Mouse (Mus musculus) cerebellum, postnatal 4 days (tissue): Measurements from ENCODE around the gene Sik1.

Experiments
- DNase-seq, 2 experiments: peaks; one replicate each; pipeline ENCODE4 v3.0.0; 2022; ENCODE audit warnings: low spot score in 2 of 2, mixed read lengths in 1 of 2

Gene Sik1

DNA sequence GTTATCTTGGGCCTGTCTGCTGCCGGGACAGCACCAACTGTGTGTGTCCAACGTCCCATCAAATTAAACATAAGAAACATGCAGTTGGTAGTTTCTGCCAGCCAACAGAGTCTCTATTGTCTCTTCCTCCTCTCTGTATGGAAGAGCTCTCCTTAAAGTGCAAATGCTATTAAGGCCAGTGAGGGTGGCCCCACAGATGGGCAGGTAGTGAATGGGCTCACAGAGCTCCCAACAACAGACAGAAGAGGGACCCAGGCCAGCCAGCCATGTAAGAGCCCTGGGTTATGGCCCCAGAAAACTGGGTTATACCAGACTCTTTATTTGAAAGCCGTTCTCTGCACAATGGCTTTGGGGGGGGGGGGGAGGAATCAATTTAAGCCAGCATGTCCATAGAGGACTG lies 21.2 kb upstream of the Sik1 start:
- DNase-seq: no peak

DNA sequence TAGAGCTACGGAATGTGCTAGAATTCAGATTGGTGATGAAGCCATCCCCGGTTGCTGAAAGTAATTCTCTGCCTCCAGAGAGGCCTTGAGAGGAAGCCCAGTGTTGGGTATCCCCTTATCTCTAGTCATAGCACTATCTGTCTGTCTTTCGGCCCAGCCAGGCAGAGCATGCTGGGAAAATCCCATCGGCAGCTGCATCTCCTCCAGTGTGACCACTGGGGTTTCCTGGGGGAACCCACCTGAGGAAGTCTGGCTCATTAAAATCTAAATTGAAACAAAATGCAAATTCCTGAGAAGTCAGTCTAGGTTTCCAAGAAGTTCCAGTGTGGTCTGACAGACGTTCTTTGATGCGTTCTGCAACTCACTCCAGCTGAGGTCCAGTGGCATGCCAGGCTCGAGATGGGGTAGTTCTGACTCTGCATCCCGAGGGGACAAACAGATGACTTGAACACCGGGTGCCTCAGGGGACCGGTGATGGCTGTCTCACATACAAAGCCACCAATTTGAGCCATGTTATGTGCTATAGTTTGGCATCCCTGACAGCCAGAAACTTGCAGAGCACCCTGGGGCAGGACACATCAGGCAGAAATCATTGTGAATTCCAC lies 19.8 kb upstream of the Sik1 start:
- DNase-seq: peak in 1 of 2 experiments; percentile 14

DNA sequence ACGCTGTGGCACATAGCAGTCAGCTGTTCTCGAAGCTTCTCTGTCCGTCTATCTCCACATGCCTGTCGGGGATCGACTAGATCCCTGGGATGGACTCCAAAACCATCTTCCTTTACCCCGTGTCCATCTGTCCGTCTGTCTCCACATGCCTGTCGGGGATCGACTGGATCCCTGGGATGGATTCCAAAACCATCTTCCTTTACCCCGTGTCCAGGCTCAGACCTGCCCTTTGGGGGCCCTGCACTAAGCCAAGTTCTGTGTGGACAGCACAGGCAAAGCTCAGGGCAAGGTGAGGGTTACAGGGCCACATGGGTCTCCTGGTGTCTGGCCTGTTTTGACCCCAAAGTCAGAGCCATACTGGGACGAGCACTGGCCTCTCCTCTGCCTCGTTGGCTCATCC lies 19.1 kb upstream of the Sik1 start:
- DNase-seq: peak in 1 of 2 experiments; percentile 18

DNA sequence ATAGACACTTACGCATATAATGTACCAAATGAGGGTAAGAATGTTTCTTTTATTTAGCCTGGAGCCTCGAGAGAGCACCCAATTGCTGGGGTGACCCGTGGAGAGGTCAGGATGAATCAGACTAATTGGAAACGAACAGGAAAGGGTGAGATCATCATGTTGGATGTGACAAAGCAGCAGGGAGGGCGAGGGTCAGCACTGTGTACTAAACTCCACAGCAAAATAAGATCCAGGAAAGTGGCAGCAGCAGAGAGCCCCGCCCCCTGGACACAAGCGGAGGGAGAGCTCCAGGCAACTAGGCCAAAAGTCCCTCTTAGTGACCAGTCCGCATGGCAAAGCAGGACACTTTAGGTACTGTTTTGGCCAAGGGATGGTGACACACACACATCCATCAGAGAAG lies 18.4 kb upstream of the Sik1 start:
- DNase-seq: peak in 1 of 2 experiments; percentile 18

DNA sequence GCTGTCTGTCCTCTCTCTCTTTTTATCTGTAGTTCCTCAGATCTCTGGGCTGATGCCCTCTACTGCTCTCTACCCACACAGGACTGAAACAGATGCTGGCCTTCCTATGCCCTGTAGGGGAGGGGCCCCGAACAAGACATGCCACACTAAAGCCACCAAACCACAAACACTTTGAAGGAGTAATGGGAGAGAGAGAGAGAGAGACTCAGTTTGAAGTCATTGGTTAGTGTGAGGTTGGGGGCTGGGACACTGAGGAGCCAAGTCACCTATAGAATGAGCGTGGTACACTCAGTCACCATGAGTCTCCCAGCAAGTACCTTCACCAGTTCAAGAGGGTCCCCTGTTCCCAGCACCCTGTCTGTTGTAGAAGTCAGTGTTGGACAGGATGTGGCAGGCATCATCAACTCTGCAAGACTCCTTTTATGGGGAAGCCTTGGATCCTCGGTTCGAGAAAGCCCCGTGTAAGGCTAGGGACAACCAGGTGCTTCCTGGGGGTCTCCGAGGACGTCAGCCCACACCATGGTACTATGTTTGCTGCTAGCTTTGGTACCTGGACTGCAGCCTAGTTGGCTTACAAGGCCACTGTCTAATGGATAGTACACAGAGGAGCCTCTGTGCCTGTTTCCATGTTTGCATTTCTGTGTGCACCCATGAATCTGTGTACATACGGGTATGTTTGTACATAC lies 17.7 kb upstream of the Sik1 start:
- peak in 1 of 2 experiments; percentile 8 for DNase-seq

DNA sequence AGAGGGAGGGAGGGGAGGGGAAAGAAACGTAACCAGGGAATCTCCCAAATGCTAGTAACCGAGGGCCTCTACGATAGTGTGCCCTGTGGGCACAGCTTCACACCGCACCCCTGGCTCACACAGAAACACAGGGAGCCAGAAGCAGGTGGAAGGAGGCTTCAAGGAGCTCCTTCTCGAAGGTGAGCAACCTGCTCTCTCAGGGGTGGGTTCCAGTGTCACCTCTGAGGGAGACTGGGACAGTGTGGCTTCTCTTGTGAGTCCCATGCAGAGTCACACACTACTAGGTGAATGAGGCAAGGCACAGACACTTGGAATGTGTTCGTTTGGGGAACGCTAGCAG lies 17.2 kb upstream of the Sik1 start:
- peak in 1 of 2 experiments; percentile 11 for DNase-seq

DNA sequence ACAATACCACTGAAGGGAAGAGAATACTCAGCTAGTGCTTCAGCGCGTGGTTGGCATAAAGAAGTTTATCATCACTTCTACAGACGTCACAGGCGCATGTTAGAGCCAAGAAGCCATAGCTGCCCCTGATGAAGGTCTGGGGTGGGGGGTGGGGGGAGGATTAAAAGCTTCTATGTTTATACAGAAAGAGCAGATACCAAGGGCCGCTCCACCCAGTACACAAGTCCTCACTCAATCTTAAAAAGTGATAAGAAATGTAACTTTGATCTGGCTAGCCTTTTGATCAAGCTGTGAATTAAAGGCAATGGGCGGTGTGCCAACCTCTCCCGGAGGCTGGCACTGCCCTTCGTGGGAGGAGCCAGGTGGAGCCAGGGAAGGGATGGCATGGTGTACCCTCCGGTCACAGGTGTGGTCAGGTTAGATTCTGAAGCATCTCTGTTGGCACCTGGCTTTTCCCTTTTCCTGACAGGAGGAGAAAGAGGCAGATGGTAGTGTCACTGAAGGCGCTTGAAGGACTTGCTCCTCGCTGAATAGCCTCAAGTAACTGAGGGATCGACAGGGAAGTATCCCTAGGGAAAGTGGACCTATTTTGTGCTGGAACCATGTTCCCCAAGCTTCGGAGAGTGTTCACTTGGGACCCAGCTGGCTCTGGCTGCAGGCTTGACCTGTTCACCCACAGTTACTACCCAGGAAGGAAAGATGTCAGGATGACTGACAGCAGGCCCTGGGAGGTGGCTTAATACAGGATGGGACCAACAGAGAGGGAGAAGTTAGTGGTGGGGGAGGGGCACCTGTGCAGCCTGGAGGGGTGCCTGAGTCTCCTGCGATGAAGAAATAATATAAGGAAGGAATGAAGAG lies 16.6 kb upstream of the Sik1 start:
- peak in 1 of 2 experiments; percentile 13 for DNase-seq

DNA sequence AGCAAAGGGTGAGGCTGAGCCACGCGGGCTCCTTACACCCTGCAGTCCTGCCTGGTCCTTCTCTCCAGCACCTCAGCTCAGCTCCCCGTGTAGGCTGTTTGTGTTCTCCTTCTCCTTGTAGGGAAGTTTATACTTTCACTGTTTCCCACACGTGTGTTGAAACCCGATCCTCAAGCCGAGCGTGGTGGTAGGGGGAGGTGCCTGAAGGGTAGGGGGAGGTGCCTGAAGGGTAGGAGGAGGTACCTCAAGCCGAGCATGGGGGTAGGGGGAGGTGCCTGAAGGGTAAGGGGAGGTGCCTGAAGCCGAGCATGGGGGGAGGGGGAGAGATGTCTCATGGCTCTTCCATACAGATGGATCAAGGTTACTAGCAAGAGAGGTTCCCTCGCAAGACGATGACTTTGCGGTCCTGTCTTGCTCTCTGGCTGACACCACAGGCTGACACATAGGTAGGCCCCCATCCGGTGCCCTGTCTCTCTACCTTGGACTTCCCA lies 15.4 kb upstream of the Sik1 start:
- peak in 1 of 2 experiments; percentile 16 for DNase-seq

DNA sequence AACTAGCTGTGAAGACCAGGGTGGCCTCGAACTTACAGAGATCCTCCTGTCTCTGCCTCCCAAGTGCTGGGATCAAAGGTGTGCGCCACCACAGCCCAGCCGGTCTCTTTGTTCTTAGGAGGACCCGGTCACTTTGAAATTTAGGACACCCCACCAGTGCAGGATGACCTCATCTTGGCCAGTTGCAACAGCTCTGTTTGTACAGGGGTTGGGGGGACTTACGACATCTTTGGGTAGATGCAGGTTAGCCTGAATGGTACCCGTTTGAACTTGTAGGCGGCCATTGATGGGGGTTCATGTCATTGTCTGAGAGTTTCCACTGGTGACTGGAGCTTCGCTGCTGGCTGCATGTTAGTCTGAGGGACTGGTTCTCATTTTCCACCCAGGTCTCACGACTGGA lies 14.8 kb upstream of the Sik1 start:
- DNase-seq: peak in 1 of 2 experiments; percentile 18

DNA sequence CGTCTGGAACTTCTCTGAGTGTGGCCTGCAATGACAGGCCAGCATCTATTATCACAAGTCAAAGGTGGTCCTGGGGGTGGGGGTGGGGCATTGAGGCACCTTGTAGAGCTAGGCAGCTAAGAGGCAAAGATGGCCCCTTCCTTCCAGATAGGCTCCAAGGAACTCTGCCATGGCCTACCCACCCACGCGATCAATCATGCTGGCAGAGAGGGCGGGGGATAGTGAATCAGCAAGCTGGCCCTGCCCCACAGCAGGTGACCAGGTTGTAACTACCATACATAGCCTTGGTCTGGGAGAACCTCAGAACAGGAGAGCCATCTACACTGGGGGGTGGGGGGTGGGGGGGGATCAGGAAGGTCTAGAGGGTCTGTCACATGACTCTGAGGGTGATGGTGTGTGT lies 12.5 kb upstream of the Sik1 start:
- DNase-seq: peak in 1 of 2 experiments; percentile 17

DNA sequence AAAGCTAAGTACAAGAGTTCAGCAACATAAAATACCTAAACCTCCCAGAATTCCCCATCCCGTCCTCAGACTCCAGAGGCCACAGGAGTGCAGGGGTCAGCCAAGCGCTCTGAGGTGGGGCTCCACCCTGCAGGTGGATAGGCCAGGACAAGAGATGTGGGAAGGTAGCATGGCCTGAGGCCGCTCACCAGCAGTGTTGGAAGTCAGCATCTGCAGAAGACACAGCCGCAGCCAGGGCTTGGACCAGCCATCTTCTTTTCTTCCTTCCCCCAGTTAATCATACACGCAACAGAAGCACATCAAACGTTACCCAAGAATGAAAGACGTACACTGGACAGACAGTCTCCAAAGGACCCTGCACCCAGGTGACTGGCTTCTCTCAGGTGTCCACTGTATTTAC lies 11.5 kb upstream of the Sik1 start:
- peak in 1 of 2 experiments; percentile 14 for DNase-seq

DNA sequence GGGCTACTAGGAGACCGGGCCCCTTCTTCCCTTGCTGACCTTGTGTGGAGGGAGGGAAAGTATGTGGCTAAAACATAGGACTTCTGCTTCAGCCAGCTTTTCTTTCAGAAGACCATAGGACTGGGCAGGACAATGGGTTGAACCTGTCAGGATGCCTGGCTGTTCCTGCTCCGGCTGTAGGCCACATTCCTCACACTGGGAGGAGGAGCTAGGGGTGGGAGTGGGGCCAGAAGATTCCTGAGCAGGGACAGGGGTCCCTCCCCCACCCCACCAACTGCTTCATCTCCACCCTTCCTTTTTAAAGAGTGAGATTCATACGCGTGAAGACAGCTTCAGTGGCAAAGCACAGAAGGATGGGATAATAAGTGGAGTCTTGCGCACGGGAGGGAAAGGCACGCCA lies 10.0 kb upstream of the Sik1 start:
- DNase-seq: peak in 1 of 2 experiments; percentile 15

DNA sequence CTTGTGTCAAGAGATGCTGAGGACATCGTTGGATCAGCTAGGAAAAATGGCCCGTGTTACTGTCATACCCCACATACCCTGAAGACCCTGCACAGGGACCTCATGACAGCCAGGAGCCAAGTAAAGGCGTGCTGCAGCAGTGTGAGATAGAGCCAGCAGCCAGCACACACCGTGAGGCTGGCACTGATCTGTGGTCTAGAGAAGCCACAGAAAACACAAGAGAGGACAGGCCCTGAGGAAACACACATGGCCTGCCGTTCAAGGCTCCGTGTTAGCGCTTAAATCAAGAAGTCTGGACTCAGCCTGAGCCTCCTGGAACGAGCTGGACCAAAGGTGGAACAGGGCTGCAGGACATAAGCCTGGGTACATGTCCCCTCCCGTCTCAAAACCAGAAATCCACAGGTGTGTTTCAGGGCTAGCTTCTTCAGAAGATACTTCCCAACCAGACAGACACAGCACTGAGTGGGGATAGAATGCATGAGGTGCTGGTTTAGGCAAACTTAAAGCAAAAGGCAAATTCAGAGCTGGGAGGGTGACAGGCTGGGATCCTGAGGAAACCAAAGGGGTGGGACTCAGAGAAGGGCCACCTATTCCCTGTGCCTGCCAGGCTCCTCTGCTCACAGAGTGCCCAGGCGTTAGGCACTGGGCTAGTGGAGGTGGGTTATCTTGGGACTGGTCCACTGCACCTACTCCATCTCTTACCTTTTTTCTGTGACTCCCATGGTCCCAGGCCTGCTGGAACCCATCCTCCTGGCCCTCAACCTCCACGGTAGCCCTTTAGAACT lies 9.3 kb upstream of the Sik1 start:
- peak in 1 of 2 experiments; percentile 15 for DNase-seq

DNA sequence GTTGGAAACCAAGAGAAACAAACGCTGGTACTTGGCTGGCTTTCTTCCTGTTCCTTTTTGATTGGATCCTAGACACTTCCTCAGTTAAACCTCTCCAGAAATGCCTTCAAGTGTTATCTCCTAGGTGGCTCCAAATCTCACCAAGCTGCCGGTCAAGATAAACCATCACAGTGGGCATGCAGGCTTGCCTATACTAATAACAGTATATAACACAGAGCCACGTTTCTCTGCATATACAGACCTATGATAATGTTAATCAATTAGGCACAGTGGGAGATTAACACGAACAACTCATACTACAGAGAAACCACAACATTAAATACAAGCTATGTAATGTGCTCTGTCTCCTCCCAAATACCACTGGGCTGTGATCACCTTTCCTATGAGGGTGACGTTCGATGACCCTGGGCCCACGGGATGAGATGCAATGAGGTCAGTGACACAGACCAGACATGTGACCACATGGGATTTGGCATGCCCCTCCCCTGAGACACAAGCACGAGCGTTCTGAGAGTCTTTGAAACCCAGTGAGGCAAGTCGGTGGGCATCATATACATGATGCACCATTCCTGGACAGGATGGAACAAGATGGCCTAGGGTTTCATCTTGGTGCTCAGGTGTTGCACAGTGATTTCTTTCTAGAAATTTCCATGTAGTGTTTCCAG lies 7.7 kb upstream of the Sik1 start:
- DNase-seq: peak in 1 of 2 experiments; percentile 8

DNA sequence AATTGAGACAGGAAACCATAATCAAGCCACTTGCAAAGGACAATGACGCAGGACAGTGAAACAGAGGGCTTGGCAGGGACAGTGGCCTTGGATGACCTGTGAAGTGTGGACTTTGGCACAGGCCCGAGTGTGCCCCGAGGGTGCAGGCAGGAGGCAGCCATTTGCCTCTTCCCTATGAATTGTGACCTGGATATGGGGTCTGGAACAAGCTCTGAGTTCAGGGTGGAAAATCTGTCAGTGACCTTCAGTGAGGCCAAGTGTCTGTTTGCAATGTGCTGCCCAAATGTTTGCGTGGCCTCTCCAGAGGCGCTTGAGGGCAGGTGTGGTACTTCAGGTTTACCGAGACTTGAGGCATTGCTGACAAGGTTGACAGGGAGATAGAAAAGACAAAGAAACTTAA lies 6.5 kb upstream of the Sik1 start:
- no peak for DNase-seq

DNA sequence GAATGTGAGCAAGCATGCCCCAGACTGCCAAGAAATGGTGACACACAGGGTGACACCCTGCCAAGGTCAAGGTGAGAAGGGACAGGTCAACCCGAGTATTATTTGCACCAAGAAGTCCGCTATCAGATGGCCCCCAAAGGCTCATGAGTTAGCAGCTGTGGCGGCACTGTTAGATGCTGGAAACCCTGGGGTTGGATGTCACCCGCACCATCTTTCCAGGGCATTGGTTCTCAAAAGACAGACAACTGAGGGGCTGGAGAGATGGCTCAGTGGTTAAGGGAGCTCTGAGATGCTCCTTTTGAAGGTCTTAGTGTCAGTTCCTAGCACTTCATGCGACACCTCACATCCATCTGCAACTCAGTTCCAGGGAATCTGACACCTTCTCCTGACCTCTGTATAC lies 6.1 kb upstream of the Sik1 start:
- DNase-seq: peak in 1 of 2 experiments; percentile 13

DNA sequence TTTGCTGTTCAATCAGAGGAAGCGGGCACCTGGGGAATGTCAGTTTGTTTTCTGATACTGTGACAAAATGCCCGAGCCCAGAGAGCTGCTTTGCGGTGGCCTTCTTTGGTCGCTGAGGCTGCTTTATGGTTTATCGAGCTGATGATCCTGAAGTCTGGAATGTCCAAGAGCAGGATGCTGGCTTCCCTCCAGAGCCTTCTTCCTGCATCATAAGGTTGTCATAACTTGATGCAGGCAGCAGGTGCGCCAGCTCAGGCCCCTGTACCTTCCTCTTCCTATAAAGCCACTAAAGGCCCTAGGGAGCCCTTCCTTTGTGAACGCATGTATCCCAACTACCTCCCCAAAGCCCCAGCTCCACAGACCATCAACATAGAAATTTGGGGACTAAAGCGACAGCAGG lies 5.3 kb upstream of the Sik1 start:
- peak in 1 of 2 experiments; percentile 8 for DNase-seq

DNA sequence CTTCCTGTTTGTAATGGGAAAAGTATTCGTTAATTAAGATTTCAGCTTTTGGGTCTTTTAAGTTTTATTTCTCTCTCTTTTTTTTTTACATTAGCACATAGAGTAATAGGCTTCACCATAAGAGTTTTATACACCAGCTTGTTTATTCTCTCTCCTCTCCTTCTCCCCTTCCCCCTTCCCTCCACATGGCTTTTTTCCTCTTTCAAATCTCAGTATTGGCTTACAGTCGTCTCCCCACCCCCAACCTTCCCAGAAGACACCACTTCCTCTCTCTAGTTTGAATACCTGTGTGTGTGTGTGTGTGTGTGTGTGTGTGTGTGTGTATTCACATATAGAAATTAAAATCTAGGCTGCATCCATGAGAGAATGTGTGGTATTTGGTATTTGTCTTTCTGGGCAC lies 3.8 kb upstream of the Sik1 start:
- no peak for DNase-seq

DNA sequence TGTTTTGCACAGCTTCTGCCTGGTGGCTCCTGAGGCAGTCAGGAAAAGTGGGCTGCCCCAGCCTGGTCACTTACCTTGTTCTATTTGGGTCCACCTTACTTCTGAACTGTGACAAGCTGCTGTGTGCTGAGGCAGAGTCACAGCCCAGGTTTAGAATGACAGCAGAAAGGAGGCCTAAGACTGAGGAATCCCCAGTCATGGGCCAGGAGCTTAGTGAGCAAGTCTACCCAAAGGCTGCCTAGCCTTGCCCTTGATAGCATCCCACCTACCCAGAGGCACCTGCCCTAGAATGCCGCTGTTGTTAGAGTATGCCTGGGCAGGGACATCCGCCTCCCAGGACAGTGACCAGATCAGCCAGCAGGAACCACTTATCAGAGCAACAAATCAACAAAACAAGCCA lies 3.2 kb upstream of the Sik1 start:
- no peak for DNase-seq

DNA sequence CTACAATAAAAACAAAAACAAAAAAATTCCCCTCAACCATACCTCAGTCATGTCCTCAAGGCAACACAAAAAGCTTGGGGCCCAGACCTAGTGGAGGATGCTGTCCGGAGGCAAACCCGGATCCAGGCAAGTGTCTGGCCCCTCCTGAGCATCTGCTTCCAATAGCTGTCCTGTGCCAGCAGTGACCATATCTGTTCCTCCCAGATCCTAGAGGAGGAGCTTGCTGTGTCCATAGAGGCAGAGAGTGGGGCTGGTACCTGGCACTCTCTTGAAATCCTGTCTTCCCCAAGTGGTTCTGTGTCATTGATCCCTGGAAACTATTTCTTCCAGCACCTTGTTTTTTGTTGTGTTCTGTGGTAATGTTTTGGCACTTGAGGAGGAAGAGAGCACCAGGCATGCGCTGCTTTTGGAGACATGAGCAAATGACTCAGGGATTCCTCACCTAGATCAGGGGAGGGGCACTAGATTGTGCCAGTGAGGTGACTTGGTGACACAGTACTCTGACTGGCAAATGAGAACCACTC lies 2.4 kb upstream of the Sik1 start:
- DNase-seq: no peak

DNA sequence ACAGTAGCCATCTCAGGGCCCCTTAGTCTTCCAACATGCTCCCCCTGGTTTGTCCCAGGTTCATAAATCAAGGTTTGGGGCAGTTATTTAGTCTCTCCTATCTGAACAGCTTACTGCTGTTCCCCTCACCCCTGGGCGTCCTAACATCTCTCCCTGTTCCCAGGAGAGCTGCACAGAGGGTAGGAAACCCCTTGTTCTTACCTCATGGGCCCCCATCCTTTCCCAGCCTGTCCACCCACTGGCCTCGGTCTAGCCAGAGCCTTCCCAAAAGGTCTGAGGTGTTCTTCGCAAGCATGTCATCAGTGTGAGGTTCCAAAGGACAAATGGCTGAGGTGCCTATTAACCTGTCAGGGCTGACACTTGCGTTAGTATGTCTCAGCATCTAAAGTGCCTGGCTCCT lies 1.6 kb upstream of the Sik1 start:
- no peak for DNase-seq
